Mouse (Mus musculus): ENCODE results near the gene Gm7714.
"Not testable (repeated sequence)": the region's sequence is repeated elsewhere in the genome, so short reads cannot be mapped to it uniquely, and the experiment has no call there.

Gm7714 gene

DNA sequence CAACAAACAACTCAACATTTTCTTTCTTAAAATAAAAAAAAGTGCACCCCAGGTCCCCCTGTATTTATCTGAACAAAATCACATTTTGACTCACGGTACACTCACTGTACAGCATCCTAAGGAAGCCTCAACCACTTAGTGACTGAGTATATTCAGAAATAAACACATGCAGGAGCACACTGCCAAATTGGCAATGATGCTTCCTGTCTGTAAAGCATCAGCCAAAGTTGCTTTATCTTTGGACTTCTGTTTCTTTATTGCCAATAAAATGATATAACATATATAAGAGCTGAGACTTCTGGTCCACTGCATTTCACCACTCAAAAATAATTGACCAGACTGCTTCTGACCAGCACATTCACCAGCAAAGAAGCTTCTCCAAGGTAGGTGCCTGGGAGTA, at the start of gene Gm7714:
Gene Gm7714 (plus strand): TSS at position 301 of the 400 bp plus-strand sequence.
- no peak for DNase-seq

DNA sequence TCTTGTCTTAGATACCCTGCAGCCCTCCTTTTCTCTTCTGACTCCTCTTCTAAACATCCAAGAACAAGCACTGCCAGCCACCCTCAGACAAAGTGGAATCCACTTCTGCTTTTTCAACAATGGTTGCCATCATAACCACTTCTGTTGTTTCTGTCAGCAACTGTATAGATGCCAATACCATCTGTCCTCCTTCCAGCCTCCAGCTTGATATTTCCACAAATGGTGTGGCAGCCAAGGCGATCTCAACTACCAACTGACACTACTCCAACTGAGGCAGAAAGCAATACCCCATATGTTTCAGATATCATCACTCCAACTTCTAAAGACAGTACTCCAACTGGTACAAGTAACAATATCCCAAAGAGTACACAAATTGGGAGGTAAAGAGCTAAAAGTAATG, 12.2 kb upstream of the Gm7714 start:
- DNase-seq: no peak

DNA sequence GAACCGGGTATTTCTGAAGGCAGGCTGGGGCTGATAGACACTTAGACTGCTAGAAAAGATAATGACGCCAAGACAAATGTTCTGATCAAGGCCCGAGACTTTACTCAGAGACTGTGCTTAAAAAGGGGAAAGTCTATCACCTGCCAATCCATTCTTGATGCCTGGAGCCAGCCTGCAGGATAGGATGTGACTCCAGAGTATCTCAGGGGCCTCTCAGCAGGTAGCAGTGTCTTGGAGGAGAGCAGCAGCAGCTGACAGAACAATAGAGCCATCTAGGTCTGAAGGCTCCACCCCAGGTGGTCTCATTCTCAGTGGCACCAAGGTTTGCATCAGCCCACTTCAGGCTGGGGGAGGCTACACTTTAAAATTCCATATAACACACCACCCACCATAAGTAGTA, 42.6 kb downstream of the Gm7714 start:
- DNase-seq: not testable (repeated sequence)

DNA sequence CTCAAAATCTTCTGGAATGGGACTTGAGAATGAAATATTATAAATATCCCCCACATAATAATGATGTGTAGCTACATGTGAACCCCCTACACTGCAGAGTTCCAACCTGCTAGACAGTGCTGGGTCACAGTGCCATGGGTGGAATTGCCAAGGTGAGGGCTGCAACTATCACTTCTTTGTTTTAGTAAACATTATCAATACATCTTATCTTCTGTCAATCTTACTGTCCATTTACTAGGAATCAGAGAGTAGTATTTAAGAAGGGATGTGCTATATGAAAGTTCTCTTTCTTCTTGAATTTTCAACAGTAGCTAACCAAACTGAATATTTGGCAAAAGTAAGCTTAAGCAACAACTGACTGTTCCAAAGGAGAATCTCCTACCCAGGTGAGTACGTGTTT, 48.3 kb downstream of the Gm7714 start, which contains the start of gene Prol1:
Gene Prol1 (plus strand): TSS at position 301 of the 400 bp plus-strand sequence.
- no peak for DNase-seq
